In genomic region chr11:67153123-67153522, GRCm38 (mm10) we compare ENCODE assay signal across 10 mouse cellular contexts. TPM values are rescaled to one million over a fixed set of nuclear protein-coding genes. Genes with fewer than 3 reads are reported as not detected.
DNase-seq lines count a peak whose midpoint lies in the region; ATAC-seq lines count a peak whose summit lies in the region.
"Had no signal": no experiment of that assay in that cellular context is flagged by ENCODE, and none has a peak within 500 bp of the region (broad histone marks: within the 10 kb centered on the region; RNA-seq: fewer than 3 reads in every experiment).

No protein-coding gene starts in this region.

- no peaks in the 10 kb centered on the region for H3K4me1 ChIP-seq in embryonic facial prominence, embryonic 14.5 days (ENCODE audit: control insufficient read depth, insufficient read depth, low read length)
- H3K4me1 ChIP-seq in embryonic facial prominence, embryonic 10.5 days, result peaks cover 3% of the 10 kb centered on the region; the same call in 1 of the 2 replicates
- peaks cover 4% of the 10 kb centered on the region for H3K4me1 ChIP-seq in midbrain, embryonic 13.5 days (replicated peaks)

- ATAC-seq in embryonic facial prominence, embryonic 14.5 days (ENCODE audit: low read depth), result no peak
- no peak for ATAC-seq in midbrain, embryonic 13.5 days

- H3K9ac ChIP-seq in embryonic facial prominence, embryonic 14.5 days (ENCODE audit: low read depth, low read length), result no peak overlapping the region
- H3K9ac ChIP-seq in midbrain, embryonic 13.5 days (replicated peaks), result no peak overlapping the region

- H3K27me3 ChIP-seq in embryonic facial prominence, embryonic 14.5 days (replicated peaks; ENCODE audit: control insufficient read depth, insufficient read depth, low read length), result no peaks in the 10 kb centered on the region
- H3K27me3 ChIP-seq in embryonic facial prominence, embryonic 10.5 days (replicated peaks; ENCODE audit: low read depth, poor library complexity, severe bottlenecking), result no peaks in the 10 kb centered on the region
- no peaks in the 10 kb centered on the region for H3K27me3 ChIP-seq in midbrain, embryonic 13.5 days

- peak; percentile 36 for DNase-seq in embryonic facial prominence, embryonic 14.5 days (ENCODE audit: low spot score)
- no peak for DNase-seq in embryonic facial prominence, embryonic 10.5 days (ENCODE audit: low spot score)
- peak; percentile 11 for DNase-seq in ovary, postnatal 14 days (ENCODE audit: low spot score)
- no peak for DNase-seq in ovary, adult 18-20 months (ENCODE audit: low spot score)
- peak; percentile 13 to 38 for DNase-seq in layer of hippocampus, postnatal 25 days (ENCODE audit: extremely low spot score in 1 of 2, low spot score in 1 of 2)
- DNase-seq in testis, postnatal 10 days (ENCODE audit: low spot score), result peak; percentile 50
- DNase-seq in embryo, embryonic 10 days (ENCODE audit: low spot score), result no peak

- 23% methylated on average over 1 of the region's 1 CpGs for WGBS in embryonic facial prominence, embryonic 14.5 days
- 22% methylated on average over 1 of the region's 1 CpGs for WGBS in embryonic facial prominence, embryonic 10.5 days
- 3% methylated on average over 1 of the region's 1 CpGs for WGBS in midbrain, embryonic 13.5 days

- H3K9me3 ChIP-seq in embryonic facial prominence, embryonic 14.5 days (ENCODE audit: control insufficient read depth, low read length), result no peaks in the 10 kb centered on the region
- no peaks in the 10 kb centered on the region for H3K9me3 ChIP-seq in embryonic facial prominence, embryonic 10.5 days
- H3K9me3 ChIP-seq in midbrain, embryonic 13.5 days, result no peaks in the 10 kb centered on the region

- no peak overlapping the region for H3K4me3 ChIP-seq in embryonic facial prominence, embryonic 14.5 days (ENCODE audit: low read depth, low read length)
- no peak overlapping the region for H3K4me3 ChIP-seq in embryonic facial prominence, embryonic 10.5 days
- H3K4me3 ChIP-seq in midbrain, embryonic 13.5 days (replicated peaks), result no peak overlapping the region

- no peaks in the 10 kb centered on the region for H3K36me3 ChIP-seq in embryonic facial prominence, embryonic 14.5 days (ENCODE audit: control insufficient read depth, insufficient read depth, low read length)
- H3K36me3 ChIP-seq in embryonic facial prominence, embryonic 10.5 days (replicated peaks), result no peaks in the 10 kb centered on the region
- no peaks in the 10 kb centered on the region for H3K36me3 ChIP-seq in midbrain, embryonic 13.5 days

- no peak overlapping the region for H3K27ac ChIP-seq in embryonic facial prominence, embryonic 14.5 days (replicated peaks; ENCODE audit: low read depth, low read length)
- no peak overlapping the region for H3K27ac ChIP-seq in embryonic facial prominence, embryonic 10.5 days (replicated peaks)
- no peak overlapping the region for H3K27ac ChIP-seq in midbrain, embryonic 13.5 days

- H3K4me2 ChIP-seq in embryonic facial prominence, embryonic 14.5 days (ENCODE audit: low read depth, low read length), result no peak overlapping the region
- H3K4me2 ChIP-seq in midbrain, embryonic 13.5 days (replicated peaks), result no peak overlapping the region

RNA-seq across cellular contexts. Expression of gene Myh2, which starts 17.7 kb away (rescaled TPM):
- polyA plus RNA-seq in embryonic facial prominence, embryonic 14.5 days (2014; fragmentation: Nextera tagmentation; extraction: Ambion mirVana), result 0.71 and 1.4 TPM in 2 replicates
- 0.04 TPM in 1 of 2 replicates, not detected in the other for polyA plus RNA-seq in embryonic facial prominence, embryonic 10.5 days (2016; fragmentation: Nextera tagmentation; extraction: Ambion mirVana)
- under 1 TPM; 0.16 to 0.17 TPM for total RNA-seq in layer of hippocampus, postnatal 25 days (2021)
- polyA plus RNA-seq in midbrain, embryonic 13.5 days (2015; fragmentation: Nextera tagmentation; extraction: Ambion mirVana), result not detected in 2 replicates
- polyA plus RNA-seq: heart, postnatal 0 days; liver, embryonic 16.5 days had no signal

RNA-seq across cellular contexts. Expression of gene Myh1, which starts 46.7 kb away (rescaled TPM):
- polyA plus RNA-seq in embryonic facial prominence, embryonic 14.5 days (2014; fragmentation: Nextera tagmentation; extraction: Ambion mirVana), result 2.4 and 2.8 TPM in 2 replicates
- polyA plus RNA-seq in embryonic facial prominence, embryonic 10.5 days (2016; fragmentation: Nextera tagmentation; extraction: Ambion mirVana), result not detected in 2 replicates
- under 1 TPM; 0.07 to 0.12 TPM for total RNA-seq in layer of hippocampus, postnatal 25 days (2021)
- polyA plus RNA-seq in midbrain, embryonic 13.5 days (2015; fragmentation: Nextera tagmentation; extraction: Ambion mirVana), result not detected in 2 replicates
- polyA plus RNA-seq: heart, postnatal 0 days had no signal

Comparison
In these comparisons a context has a peak if more than half of its experiments do, and no peak if none do; other contexts are left out.
1. DNase-seq: peak in embryonic facial prominence, embryonic 14.5 days (single experiment), ovary, postnatal 14 days (single experiment), layer of hippocampus, postnatal 25 days (2 of 2) and testis, postnatal 10 days (single experiment); none in embryonic facial prominence, embryonic 10.5 days (single experiment), ovary, adult 18-20 months (single experiment) and embryo, embryonic 10 days (single experiment).